Mouse (Mus musculus) spleen, postnatal 4 days (tissue): ENCODE data around the gene Casc3.

Source experiments
- DNase-seq, 2 experiments: peaks; one replicate each; pipeline ENCODE4 v3.0.0; 2022; ENCODE audit warnings: low spot score in 2 of 2

The Casc3 gene

DNA sequence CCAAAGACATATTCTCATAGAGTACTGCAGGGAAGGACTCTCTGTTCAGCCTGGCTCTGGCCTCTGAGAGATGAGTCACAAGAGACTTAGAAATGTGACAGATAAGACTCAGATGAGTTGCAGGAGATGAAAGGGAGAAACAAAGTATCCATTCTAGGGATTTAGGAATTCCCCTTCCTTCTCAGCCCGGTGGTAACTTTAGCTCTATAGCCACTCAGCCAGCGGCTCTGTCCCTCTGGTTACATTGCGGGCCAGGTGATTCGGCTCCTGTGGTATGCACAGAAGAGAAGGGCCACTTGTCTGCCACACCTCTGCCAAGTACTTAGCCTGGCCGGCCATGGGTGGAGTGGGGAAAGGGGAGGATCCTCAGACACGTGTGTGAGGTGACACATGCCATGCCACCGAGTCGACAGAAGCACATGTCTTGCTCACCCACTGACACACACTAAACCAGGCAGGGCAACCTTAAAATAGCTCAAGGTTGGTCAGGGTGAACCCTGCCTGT is 32.0 kb upstream of the Casc3 start:
- DNase-seq, result peak in 1 of 2 experiments; percentile 65

DNA sequence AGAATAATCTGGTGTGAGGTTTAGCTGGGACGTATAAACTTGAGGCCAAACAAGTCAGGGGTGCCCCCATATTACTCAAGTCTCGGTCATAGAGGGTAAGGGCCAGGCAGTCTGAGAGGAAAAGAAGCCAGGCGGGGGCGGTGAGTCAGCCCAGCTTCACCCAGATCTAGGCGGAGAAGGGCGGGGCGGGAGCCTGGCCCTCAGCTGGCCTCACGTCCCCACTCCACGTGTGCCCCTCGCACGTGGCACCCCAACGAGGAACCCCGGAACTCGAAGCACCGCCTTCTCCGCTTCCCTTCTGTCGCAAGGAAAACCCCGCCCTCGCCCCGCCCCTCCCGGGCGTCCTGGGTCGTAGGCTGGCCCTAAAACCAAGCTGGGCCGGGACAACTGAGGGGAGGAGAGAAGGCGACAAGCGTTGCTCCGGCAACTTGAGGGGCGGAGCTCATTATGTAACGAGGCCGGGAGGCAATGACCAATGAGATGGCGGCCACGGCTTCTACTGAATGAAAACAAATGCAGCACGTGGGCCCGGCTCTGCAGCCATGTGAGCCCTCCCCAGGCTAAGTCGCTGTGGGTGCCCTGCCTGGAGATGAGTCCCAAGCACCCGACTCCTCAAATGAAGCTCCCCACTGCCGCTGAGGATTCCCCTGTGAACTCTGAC is 30.9 kb upstream of the Casc3 start:
- DNase-seq, result peak; percentile 96

DNA sequence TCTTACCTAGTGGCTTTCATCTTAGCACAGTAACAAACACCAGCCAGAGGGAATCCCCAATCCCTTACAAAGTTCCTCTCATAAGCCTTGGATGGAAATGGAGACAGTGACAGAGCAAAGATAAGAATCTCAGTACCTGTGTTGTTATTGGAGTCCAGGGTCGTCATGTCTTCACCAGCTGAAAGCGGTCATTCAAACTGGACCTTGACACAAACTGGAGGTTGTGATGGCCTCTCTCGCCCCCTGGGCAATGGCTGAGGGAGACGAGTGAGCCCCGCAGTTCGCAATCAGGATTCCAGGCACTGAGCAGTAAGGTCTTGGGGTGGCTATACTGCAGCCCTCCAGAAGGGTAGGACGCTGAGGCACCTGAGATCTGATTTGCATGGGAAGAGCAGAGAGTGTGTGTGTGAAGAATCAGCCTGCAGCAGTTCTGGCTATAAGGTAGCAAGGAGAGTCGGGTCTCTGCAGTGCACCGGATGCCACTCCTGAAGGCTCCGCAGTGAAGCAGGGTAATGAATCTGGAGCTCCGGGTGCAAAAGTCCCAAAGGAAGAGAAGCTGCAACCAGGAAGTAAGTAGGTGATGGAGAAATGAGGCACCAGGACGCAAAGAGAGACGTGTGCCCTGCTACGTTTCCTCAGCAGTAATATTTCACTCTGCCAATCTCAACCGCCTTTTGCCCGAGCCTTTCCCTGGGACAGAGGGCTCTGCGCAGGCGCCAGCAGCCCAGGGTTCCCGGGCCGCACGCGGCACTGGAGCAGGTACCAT is 29.9 kb upstream of the Casc3 start, which contains the start of gene Nr1d1:
Gene Nr1d1, minus strand, starts transcription at position 752 of the 766 bp plus-strand sequence.
- DNase-seq, result no peak

DNA sequence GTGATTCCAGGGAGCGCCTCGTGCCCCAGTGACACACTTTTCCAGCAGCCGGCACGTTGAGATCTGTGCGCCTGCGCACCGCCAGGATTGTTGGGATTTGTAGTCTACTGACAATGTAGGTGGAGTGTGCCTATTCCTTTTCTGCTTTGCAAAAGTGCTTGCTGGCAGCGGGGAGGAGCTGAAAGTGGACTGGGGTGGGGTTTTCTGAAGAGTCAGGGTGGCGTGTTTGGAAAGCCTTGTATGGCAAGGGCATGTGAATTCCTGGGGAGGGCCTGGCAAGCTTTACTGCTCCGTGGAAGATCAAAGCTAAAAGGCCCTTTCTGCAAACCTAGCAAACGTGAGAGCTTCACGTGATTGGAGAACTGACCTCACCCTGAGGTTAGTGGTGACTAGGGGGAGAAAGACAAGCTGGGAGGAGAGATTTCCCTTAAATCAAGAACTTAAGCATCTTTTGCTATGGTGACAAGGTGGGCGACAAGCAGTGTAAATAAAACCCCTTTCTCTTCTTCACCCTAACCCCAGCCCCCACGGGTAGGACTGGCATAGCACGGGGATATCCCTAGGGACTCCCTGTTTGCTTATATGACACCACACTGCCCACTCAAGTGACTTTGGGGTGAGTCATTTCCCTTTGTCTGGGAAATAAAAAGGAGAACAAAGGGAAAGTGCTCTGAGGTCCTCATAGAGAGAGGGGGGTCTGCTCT is 29.2 kb upstream of the Casc3 start:
- DNase-seq, result peak; percentile 82 to 88

DNA sequence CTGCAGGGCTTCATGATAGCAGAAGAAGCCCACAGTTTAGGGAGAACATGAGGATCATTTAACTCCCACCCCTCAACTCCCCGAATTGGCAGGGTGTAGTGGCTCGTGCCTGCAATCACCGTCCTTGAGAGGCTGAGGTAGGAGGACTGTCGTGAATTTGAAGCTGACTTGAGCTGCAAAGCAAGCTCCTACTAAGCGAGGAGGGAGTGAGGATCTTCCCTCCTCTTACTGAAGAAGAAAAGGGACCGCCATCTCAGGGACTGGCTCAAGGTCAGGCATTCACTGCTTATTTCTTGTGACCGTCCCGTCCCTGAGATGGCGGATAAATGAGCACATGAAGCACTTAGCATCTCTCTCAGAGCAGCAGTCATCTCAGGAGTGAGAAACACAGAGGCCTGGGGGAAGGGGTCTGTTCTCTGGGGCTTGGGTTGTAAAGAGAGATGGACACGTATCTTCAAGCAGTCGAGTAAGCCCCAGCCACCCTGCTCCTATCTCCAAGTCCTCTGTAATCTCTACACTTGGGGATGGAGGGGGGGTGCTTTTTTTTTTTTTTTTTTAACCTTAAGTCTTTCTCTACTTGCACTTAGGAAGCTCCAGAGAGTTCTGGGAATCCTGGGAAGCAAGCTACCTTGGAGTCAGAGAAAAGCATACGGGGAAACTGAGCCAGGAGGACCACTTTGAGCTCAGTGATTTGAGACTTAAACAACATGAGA is 28.5 kb upstream of the Casc3 start:
- no peak for DNase-seq

DNA sequence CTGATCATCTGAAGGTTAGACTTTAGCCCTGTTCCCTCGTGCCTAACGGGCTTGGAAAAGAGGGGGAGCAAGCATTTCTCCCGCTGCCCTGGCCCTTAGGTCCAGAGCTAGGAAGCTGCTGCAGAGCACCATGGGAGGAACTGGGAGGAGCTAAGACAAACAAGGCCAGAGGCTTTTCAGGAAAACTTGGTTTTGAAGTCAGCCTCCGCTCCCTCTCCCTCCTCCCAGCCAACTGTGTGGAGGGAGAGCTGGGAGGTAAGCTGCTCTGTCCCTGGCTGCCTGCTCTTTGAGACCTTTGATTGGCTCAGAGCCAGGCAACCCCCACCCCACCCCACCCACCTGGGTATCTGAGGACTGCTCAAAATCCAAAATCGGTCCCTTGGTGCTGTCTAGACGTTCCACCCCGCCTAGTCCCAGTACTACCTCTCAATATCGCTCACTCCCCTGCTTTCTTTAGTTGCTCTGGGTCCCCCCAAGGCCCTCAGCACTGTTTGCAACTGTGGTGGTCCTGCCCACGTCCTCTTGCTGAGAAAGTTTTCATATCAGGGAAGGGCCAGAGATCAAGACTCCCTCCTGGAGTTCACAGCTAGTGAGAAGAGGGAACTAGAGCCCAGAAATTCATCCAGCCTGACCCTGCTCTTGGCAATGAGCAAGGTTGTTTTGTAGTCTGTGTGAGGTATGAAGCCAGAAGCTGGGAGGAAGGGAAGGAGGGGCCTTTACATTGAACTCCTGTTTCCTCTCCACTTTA is 27.7 kb upstream of the Casc3 start:
- DNase-seq, result no peak

DNA sequence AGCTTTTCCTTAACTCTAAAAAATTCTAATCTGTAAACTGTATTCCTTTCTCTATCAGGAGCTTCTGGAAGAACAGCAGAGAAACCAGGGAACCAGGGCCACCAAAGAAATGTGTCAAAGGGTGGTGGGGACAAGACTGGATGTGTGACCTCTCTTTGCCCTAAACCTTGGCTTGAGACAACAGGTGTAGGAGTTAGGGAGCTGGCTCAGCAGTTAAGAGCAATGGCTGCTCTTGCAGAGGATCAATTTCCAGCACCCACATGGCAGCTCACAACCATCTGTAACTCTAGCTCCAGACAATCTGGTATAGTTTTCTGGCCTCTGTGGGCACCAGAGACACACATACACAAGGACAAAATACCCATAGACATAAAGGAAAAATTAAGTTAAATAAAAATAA is 26.8 kb upstream of the Casc3 start:
- no peak for DNase-seq

DNA sequence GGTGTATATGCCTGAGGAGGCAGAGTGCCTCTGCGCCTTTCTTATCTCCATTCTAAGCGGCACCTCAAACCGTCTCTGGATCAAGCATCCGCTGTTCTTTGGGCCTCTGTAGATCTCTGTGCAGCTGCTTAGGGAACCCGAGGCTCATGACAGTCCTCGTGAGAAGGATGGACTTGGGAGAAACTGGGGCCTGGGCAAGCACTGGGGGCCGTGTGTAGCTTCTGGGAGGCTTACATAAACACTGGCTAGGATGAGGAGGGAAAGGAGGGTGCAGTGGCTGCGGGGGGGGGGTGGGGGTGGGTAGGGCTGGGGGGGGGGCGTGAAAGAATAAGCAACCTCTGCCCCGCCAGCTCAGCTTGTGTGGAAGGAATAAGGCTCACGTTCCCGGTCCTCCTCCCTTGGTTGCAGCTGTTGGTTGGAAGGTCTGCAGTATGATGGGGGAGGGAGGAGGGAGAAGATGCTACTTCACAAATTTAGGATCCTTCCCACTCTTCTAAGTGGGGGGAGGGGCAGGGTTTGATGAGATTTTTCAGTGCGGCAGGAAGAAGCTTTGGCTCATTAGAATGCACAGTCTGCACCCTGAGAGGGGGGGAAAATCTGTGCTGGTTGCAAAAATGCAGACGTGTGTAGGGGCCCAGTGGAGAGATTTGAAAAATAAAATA is 22.7 kb upstream of the Casc3 start:
- DNase-seq, result no peak

DNA sequence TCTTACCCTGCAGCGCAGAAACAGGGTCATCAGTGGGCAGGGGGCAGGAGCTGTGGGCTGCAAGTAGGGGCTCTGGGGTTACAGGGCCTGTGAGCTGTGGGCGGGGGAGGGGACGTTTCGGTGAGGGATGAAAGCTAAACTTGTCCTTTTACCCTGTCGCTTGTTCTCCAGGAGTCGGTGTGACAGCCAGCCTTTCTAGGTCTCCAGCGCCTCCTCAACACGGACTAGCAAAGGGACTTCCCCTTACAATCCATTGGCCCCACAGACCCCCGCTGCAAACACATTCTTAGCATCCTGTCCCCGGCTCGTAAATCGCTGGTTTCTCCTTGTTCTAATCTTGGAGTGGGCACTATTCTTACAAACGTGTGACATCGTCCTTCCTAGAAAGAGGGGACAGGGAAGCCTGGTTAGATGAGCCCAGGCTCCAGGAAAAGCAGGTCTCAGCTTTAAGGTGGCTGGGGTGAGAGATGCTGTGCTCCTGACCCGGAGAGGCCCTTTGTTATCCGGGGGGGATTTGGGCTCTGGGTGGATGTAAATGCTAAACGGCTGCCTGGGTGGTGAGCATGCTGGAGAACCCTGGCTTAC is 22.0 kb upstream of the Casc3 start:
- DNase-seq, result peak in 1 of 2 experiments; percentile 66

DNA sequence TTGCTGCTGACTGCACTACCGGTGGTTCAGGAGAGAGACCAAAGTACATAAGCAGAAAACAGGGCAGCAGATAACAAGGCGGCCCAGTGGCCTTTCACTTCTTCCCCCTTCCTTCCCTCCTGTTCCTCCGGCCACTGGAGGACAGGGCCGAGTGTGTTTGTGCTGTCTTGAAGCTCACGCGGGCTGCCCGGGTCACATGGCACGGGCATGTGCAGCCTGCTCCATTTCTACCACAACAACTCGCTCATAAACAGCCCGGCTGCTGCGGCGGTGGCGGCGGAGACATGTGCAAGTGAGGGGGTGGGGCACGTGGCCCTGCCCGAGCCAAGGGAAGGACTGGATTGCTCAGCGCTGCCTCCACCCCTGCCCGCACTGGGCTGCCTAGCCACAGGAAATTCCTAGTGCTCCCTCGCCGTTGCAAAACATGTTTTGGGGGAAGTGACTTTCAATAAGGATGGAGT is 21.4 kb upstream of the Casc3 start:
- DNase-seq, result peak; percentile 73 to 86

DNA sequence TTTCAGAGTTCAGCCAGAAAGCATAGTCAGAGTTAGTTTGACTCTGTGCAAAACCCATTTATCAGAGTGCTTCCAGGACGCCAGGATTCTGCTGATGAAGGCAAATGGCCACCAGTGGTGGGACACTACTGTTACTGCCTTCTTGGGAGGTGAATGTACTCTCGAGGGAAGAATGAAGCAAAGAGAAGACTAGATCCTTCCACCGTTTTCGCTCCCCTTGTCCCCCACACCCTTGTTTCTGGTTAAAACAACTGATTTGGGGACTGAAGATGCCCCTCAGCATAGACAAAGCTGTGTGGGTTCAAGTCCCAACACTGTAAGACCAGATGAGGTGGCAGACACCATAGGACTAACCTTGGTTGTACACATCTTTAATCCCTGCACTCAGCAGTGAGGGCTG is 20.6 kb upstream of the Casc3 start:
- DNase-seq, result no peak

DNA sequence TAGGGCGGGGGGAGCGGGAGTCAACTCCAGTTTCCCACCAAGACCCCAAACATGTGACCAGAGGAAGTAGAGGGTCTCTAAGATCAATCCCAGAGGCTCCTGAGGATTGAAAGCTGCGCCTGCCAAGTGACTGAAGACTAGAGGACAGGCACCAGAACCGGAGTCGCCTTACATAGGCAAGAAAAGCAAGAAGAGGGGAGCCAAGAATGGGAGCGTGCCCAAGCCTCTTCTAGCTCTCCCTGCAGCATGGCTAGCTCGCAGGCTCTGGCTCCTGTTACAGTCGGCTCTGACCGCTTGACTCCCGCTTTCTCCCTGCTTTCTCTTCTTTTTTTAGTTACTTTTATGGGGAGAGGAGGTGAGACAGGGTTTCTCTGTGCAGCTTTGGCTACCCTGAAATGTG is 19.5 kb upstream of the Casc3 start:
- DNase-seq, result no peak

DNA sequence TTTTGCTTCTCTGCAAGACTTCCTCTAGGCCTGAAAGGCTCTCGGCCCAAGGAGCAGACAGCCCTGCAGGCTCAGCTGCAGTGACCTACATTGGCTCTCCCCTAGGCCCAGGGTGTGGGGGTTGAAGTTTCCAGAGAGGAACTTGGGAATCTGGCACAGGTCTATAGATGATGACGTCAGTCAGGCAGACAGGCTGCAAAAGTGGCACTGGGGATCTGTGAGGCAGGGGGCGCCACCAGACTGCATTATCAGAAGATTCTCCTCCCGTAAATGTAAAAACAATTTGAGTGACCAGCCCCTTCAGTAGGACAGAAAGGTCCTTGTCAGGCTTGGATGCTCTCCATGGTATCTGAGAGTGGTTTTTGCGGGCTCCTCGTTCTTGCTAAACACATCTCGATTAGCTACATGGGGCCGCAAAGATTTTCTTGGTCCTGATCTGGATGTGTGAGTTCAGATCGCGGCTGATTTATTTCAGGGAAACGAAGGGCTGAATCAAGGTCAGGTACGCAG is 18.9 kb upstream of the Casc3 start:
- DNase-seq, result peak in 1 of 2 experiments; percentile 76

DNA sequence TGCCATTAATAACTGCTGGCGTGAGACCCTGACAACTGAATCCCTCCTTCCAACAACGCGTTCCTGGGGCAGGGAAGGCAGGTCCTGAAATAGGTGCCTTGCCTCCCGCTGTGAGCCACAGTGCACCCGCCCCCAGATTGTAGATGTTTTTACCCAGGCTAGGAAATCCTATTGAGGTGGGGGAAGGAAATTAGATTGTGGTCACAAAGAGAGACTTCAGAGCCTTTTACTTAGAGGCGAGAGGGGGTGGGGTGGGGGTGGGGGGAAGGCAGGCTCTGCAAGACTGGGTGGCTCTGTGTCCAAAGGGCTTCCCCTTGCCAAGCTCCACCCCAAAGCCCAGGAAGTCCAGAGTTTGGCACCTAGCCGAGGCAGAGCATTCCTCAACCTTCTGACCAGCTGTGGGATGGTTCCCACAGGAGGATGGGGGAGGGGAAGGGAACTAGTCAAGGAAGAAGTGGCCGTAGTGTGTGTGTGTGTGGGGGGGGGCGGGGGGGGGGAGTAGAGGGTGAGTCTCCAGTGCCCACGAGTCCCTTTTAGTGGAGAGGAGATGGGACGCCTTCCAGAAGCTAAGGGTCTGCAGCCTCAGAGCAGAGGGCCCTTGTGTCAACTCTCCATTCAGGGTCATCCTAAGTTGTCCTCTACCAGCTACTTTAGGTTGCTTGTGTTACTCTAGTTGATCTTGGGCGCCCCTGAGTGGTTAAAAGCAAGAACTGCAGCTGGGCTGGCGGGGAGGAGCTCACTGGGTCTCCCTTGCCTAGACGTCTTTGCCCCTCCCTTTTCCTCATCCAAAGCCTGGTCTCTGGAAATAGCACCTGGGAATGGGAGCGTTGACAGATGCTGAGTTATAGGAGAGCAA is 18.1 kb upstream of the Casc3 start:
- peak; percentile 92 to 96 for DNase-seq

DNA sequence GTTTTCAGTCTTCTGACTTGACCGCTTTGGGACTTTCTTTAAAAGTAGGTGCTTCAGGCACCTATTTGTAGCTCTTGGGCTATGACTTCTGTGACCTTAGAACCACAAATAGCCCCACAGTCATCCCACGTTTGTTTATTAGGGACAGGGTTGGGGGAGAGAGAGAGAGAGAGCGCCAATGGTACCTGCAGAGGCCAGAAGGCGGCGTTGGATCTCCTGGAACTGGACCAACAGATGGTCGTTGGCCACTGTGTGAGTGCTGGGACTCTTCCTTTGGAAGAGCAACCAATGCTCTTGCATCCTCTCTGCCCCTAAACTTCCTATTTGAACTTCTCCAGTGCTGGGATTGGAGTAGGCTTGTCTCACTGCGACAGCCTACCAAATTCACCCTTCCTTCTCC is 17.5 kb upstream of the Casc3 start:
- no peak for DNase-seq

DNA sequence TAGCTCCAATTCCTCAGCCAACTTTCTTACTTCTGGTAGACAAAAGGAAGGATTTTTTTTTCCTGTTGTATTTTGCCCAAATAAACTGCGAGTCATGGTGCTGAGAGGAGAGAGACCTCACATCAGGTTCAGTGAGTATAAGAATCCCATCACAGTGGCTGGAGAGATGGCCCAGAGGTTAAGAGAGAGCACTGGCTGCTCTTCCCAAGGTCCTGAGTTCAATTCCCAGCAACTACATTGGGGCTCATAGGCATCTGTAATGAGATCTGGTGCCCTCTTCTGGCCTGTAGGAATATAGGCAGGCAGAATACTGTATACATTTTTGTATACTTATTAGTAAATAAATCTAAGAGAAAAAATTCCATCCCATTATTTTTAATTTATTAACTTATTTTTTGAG is 17.0 kb upstream of the Casc3 start:
- no peak for DNase-seq

DNA sequence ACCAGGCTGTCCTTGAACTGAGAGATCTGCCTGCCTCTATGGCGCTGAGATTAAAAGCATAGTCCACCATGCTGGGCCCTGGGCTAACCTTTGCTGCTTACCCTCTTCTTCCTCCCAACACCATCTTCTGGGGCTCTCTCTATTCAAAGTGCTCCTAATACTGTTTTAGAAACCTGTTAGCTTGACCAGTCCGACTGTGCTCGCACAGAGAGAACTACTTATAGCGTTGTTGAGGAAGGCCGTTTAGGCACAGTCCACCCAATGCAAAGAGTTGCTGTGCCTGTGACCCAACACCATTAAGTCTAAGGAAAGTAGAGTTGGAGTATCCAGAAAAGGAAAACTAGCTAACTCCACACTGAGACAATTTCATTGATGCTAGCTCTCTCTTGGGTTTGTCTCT is 16.6 kb upstream of the Casc3 start:
- no peak for DNase-seq

DNA sequence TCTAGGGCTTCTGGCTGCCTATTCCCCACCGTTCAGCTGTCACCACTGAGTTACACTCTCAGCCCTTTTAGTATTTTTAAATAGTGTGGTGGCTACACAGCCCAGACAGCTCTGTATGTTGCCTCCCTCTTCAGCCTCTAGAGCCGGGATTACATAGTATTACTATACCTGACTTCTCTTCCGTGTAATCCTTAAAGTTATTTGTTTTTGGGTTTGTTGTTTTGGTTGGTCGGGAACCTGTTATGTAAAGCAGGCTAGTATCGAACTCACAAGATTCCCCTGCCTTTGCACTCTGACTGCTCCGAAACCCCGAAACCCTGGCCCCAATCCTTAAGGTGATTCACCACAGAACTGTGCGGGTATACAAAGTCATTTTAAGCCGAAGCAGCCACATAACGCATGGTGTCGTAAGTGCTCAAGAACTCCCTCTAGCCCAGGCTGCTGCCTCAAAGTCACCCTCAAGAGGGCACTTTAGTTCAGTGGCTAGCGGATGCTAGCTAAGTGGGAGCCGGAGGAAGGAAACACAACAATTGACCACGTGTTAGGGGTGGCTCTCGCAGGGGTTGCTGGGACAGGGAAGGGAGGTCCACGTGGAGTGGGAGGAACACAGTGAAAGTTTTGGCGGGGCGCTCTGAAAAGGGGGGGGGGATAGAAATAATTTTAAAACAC is 16.0 kb upstream of the Casc3 start:
- peak; percentile 84 to 86 for DNase-seq
